Mouse (Mus musculus) G1E (cell line): Measurements from ENCODE around the gene Flt3l. TPM values are rescaled to one million over a fixed set of nuclear protein-coding genes. Genes with fewer than 3 reads are reported as not detected.

Source experiments
- ATAC-seq: 2 replicates; pipeline ENCODE4 v1.8.0; 2016; ENCODE audit warnings: mild to moderate bottlenecking; ENCODE audit not compliant: insufficient number of reproducible peaks, poor library complexity, low FRiP score, severe bottlenecking; ENCODE audit errors: extremely low read depth
- DNase-seq: peaks from one replicate; pipeline ENCODE4 v3.0.0; 2012; ENCODE audit warnings: low spot score
- H3K27me3 ChIP-seq: 2 replicates; pipeline ENCODE4 v1.6.1; 2012; ENCODE audit warnings: mild to moderate bottlenecking, low read length, inconsistent platforms; ENCODE audit not compliant: insufficient read depth
- H3K36me3 ChIP-seq: replicated peaks from 2 replicates; pipeline ENCODE3; 2012; ENCODE audit warnings: mild to moderate bottlenecking, inconsistent platforms
- H3K4me1 ChIP-seq: 2 replicates; pipeline ENCODE4 v1.6.1; 2012; ENCODE audit warnings: low read depth, low read length, inconsistent platforms, mixed read lengths; ENCODE audit not compliant: insufficient read depth
- H3K4me3 ChIP-seq: 2 replicates; pipeline ENCODE4 v1.5.1; 2012; ENCODE audit warnings: low read depth, mild to moderate bottlenecking, inconsistent platforms, low read length, moderate library complexity, mixed read lengths
- H3K9me3 ChIP-seq: replicated peaks from 2 replicates; pipeline ENCODE4 v1.6.1; 2012; ENCODE audit warnings: inconsistent platforms
- CTCF ChIP-seq: IDR thresholded peaks from 2 replicates; pipeline ENCODE4 v1.5.1; 2012; ENCODE audit warnings: low read depth, low read length, inconsistent platforms, mixed read lengths
- GATA1 ChIP-seq: IDR thresholded peaks from 2 replicates; pipeline ENCODE4 v1.6.1; 2012; ENCODE audit warnings: borderline replicate concordance, low read length, inconsistent platforms, mixed read lengths
- GATA2 ChIP-seq: IDR thresholded peaks from 2 replicates; pipeline ENCODE4 v1.6.1; 2012; ENCODE audit warnings: low read depth, low read length, inconsistent platforms, borderline replicate concordance
- POLR2AphosphoS5 ChIP-seq: IDR thresholded peaks from 2 replicates; pipeline ENCODE4 v1.6.1; 2012; ENCODE audit warnings: low read depth, low read length, inconsistent platforms; ENCODE audit not compliant: insufficient replicate concordance
- TAL1 ChIP-seq: conservative IDR thresholded peaks from 2 replicates; pipeline ENCODE4 v1.6.1; 2012; ENCODE audit warnings: low read depth, low read length, inconsistent platforms, mixed read lengths
- polyA plus RNA-seq: library from polyadenylated mRNA; stranded (reverse); fragments of >175 nt; gene quantifications from 2 replicates; pipeline ENCODE4 v1.2.3, GENCODE M21; 2012
- total RNA-seq, 2 experiments: library from RNA; stranded (forward) in 1 of 2; stranded (reverse) in 1 of 2; fragments of 200-1000 nt in 1 of 2; fragments of >200 nt in 1 of 2; fragmentation: Nextera tagmentation in 1 of 2; gene quantifications; 2 replicates each; pipeline ENCODE4 v1.2.3; 2014 to 2017

The Flt3l gene
- total and polyA plus RNA-seq, 3 experiments = 38.8 to 75.7 (median 41.0) TPM

DNA sequence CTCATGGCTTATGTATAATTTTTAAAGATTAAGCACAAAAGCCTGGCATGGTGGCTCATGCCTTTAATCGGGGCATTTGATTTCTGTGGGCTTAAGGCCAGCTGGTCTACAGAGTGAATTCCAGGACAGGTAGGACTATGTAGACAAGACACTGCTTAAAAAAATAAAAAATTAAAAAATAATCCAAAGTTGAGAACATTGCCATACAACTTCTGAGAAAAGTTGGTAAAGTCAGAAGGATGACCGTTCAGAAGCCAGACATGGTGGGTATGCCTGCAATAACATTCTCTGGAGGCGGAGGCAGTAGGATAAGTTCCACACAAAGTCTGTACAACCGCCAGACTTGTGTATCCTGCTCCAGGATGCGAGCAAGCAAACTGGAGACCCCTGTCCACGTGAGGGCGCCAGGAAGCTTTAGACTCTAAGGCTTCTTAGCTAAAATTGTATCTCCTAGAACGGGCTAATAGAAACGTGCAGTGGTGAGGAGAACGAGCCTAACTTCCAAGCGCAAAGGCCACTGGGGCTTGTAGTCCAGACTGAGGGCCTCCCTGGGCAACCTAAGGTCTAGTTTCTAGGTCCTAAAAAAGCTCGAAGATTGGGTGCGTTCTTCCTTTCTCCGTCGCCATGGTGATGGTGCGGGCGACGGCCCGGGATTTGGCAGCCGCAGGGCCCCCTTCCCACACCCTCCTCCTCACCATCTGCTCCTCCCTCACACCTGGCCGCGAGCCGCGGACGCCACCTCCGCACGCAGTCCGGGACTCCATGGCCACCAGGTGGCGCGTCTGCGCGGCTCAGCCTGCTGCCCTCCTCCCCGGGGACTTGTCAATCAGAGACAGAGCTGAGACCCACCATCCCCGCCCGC, 25.6 kb upstream of the Flt3l start:
- DNase-seq (peak; percentile 85), ATAC-seq (0 out of 2 replicates have a peak, but pooled peaks have one; percentile 40)
- TF ChIP-seq TAL1 = no peak
- no peak for TF ChIP-seq GATA2
- TF ChIP-seq CTCF = peak; percentile 78
- TF ChIP-seq GATA1 = no peak
- peaks cover 33% of the 10 kb centered on the region for H3K4me1 ChIP-seq
- peak overlapping the region; percentile 70 for H3K4me3 ChIP-seq
- H3K27me3 ChIP-seq = peaks cover 43% of the 10 kb centered on the region
- no peaks in the 10 kb centered on the region for H3K9me3 ChIP-seq
- H3K36me3 ChIP-seq = peaks cover 43% of the 10 kb centered on the region

DNA sequence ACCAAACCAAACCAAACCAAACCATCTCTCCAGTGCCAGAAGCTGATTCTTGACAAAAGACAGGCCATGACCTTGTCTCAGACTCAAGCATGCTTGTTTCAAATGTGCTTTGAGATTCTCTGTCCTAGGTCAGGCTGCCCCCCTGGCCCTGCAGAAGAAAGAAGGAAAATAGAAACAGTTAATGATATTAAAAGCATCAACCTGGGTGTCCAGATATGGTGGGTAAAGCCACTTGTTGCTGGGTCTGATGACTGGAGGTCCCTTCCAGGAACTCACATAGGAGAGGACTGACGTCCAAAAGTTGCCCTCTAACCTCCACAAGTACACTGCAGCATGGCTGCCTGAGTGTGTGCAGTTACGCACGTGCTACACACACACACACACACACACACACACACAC, 24.6 kb upstream of the Flt3l start:
- Histone ChIP-seq H3K9me3 (no peaks in the 10 kb centered on the region), H3K4me3 (no peak overlapping the region), H3K4me1 (peaks cover 39% of the 10 kb centered on the region), H3K36me3 (peaks cover 53% of the 10 kb centered on the region), H3K27me3 (peaks cover 36% of the 10 kb centered on the region)
- DNase-seq (no peak), ATAC-seq (no peak)
- no peak for TF ChIP-seq POLR2AphosphoS5
- TF ChIP-seq GATA1 = no peak
- TF ChIP-seq TAL1 = no peak
- TF ChIP-seq CTCF = no peak
- no peak for TF ChIP-seq GATA2

DNA sequence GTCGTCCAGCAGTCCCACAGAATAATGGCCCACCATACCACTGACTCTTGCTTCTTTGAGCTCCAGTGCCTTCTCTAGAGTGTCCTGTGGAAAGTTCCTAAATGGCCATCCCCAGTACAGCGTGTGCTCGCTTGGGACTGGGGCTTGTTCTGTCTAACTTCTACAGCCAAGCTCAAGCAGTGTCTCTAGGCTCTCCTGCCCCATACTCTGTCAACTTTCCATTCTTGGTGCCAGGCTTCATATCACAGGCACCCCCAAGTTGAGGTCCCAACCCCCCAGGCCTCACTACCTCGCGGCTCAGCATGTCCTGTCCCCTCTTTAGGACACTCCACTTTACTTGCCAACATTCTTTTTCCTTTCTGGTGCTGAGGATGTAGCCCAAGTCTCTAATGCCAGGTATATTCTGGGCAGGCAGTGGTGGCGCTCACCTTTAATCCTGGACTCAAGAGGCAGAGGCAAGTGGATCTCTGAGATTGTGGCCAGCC, 24.1 kb upstream of the Flt3l start:
- TF ChIP-seq GATA1 (no peak), POLR2AphosphoS5 (no peak), CTCF (no peak), GATA2 (no peak), TAL1 (no peak)
- ATAC-seq = no peak
- DNase-seq = no peak
- H3K9me3 ChIP-seq = no peaks in the 10 kb centered on the region
- H3K27me3 ChIP-seq = peaks cover 30% of the 10 kb centered on the region
- peaks cover 45% of the 10 kb centered on the region for H3K4me1 ChIP-seq
- H3K36me3 ChIP-seq = peaks cover 57% of the 10 kb centered on the region
- H3K4me3 ChIP-seq = no peak overlapping the region

- no peak for DNase-seq
- TF ChIP-seq GATA1 (no peak), GATA2 (no peak), CTCF (no peak), POLR2AphosphoS5 (no peak), TAL1 (no peak)
- Histone ChIP-seq H3K4me3 (no peak overlapping the region), H3K4me1 (peaks cover 47% of the 10 kb centered on the region), H3K36me3 (peaks cover 57% of the 10 kb centered on the region), H3K27me3 (peaks cover 17% of the 10 kb centered on the region), H3K9me3 (no peaks in the 10 kb centered on the region)
- ATAC-seq = no peak
These were observed 22.8 kb upstream of the Flt3l start for GRCm38 (mm10) chr7:45158991-45159390.

DNA sequence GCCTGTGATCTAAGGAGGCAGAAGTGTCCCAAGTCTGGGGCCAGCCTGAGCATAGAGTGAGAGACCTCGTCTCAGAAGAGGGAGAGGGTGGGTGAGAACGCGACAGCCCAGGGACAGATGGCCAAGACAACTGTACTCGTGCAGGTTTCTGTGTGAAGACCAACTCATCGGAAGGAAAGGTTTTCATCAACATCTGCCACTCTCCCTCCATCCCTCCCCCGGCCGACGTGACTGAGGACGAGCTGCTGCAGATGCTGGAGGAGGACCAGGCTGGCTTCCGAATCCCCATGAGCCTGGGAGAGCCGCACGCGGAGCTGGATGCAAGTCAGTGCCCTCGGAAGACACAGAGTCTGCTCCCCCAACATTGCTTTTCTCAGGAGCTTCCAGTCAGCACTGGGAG, 21.2 kb upstream of the Flt3l start:
- Histone ChIP-seq H3K4me3 (no peak overlapping the region), H3K36me3 (peaks cover 59% of the 10 kb centered on the region), H3K27me3 (peaks cover 1% of the 10 kb centered on the region), H3K4me1 (peaks cover 36% of the 10 kb centered on the region), H3K9me3 (no peaks in the 10 kb centered on the region)
- DNase-seq (no peak), ATAC-seq (no peak)
- TF ChIP-seq GATA1 (no peak), CTCF (no peak), GATA2 (no peak), TAL1 (no peak), POLR2AphosphoS5 (no peak)

GRCm38 (mm10) chr7:45156206-45156605, 20.0 kb upstream of the Flt3l start:
- peaks cover 69% of the 10 kb centered on the region for H3K36me3 ChIP-seq
- ATAC-seq = no peak
- TF ChIP-seq TAL1 = no peak
- no peak for TF ChIP-seq CTCF
- TF ChIP-seq POLR2AphosphoS5 = no peak
- no peak for TF ChIP-seq GATA1
- no peak for TF ChIP-seq GATA2
- no peaks in the 10 kb centered on the region for H3K27me3 ChIP-seq
- no peaks in the 10 kb centered on the region for H3K9me3 ChIP-seq
- peaks cover 36% of the 10 kb centered on the region for H3K4me1 ChIP-seq
- no peak for DNase-seq
- H3K4me3 ChIP-seq = peak overlapping the region; percentile 47; the same call in 1 of the 2 replicates
